Mouse (Mus musculus) heart, postnatal 36 days (tissue): ENCODE data around the gene Hoxa2. TPM values are rescaled to one million over a fixed set of nuclear protein-coding genes. Genes with fewer than 3 reads are reported as not detected.

Experiments
- DNase-seq, 2 experiments: peaks; one replicate each; pipeline ENCODE4 v3.0.0; 2021 to 2022
- intact Hi-C: fragments of 180-260 bp; cut with DNase I; formaldehyde crosslinking; loops from one replicate; pipeline ENCODE4 v1.15.1; 2025
- total RNA-seq, 2 experiments: library from RNA; stranded (reverse); gene quantifications; 2 replicates each; pipeline ENCODE4 v1.2.3; 2021

Gene Hoxa2
- total RNA-seq, result under 1 TPM in 1 of 2 experiments, not detected in 1; 0.62 TPM

- intact Hi-C loops, result loop anchor here (2.0 to 5.0 kb wide), 2 partner anchors 78 to 993 kb away; no protein-coding TSS in a partner anchor
- DNase-seq, result no peak
These were observed at the start of gene Hoxa2 for GRCm38 (mm10) chr6:52164626-52165440. TSS of gene Hoxa2 (minus strand) at chr6:52164831.

- DNase-seq, result no peak
- intact Hi-C loops, result no loop called here
These were observed 49.6 kb upstream of the Hoxa2 start for GRCm38 (mm10) chr6:52214271-52214670.

- peak in 1 of 2 experiments; percentile 55 for DNase-seq
- intact Hi-C loops, result no loop called here
These were observed 48.7 kb upstream of the Hoxa2 start, which contains the start of the genes Hoxa3 and Gm28308 for GRCm38 (mm10) chr6:52213119-52213986. TSS of gene Hoxa3 (minus strand) at chr6:52213336. TSS of gene Gm28308 (minus strand) at chr6:52213339.

GRCm38 (mm10) chr6:52212556-52213118, 48.0 kb upstream of the Hoxa2 start:
- intact Hi-C loops, result no loop called here
- DNase-seq, result no peak

GRCm38 (mm10) chr6:52211961-52212360, 47.3 kb upstream of the Hoxa2 start:
- intact Hi-C loops, result no loop called here
- DNase-seq, result no peak

GRCm38 (mm10) chr6:52211170-52211935, 46.7 kb upstream of the Hoxa2 start:
- DNase-seq, result peak; percentile 75 to 77
- intact Hi-C loops, result no loop called here

- intact Hi-C loops, result no loop called here
These were observed 45.0 kb upstream of the Hoxa2 start for GRCm38 (mm10) chr6:52209685-52210046.

GRCm38 (mm10) chr6:52208868-52209684, 44.4 kb upstream of the Hoxa2 start:
- DNase-seq, result no peak
- intact Hi-C loops, result no loop called here

More at GRCm38 (mm10) chr6:52209685-52210046, 45.0 kb upstream of the Hoxa2 start:
- DNase-seq, result no peak

- intact Hi-C loops, result no loop called here
- no peak for DNase-seq
These were observed 43.6 kb upstream of the Hoxa2 start, which contains the start of gene Hoxa6 for GRCm38 (mm10) chr6:52208072-52208867. TSS of gene Hoxa6 (minus strand) at chr6:52208722.

- intact Hi-C loops, result no loop called here
- DNase-seq, result no peak
These were observed 43.0 kb upstream of the Hoxa2 start for GRCm38 (mm10) chr6:52207684-52207976.

- no peak for DNase-seq
- intact Hi-C loops, result no loop called here
These were observed 42.5 kb upstream of the Hoxa2 start for GRCm38 (mm10) chr6:52206882-52207683.

GRCm38 (mm10) chr6:52205638-52206621, 41.3 kb upstream of the Hoxa2 start:
- DNase-seq, result no peak
- intact Hi-C loops, result loop anchor here (2.0 kb wide), 1 partner anchor 335 kb away; no protein-coding TSS in a partner anchor

- no peak for DNase-seq
- intact Hi-C loops, result loop anchor here (2.0 kb wide), 1 partner anchor 334 kb away; no protein-coding TSS in a partner anchor
These were observed 40.6 kb upstream of the Hoxa2 start for GRCm38 (mm10) chr6:52205221-52205620.

- DNase-seq, result peak in 1 of 2 experiments; percentile 75
- intact Hi-C loops, result loop anchor here (2.0 kb wide), 1 partner anchor 333 kb away; no protein-coding TSS in a partner anchor
These were observed 39.6 kb upstream of the Hoxa2 start, which contains the start of gene Hoxa5 for GRCm38 (mm10) chr6:52204050-52204752. TSS of gene Hoxa5 (minus strand) at chr6:52204587.

GRCm38 (mm10) chr6:52203371-52204049, 38.9 kb upstream of the Hoxa2 start:
- intact Hi-C loops, result loop anchor here (2.0 kb wide), 1 partner anchor 333 kb away; no protein-coding TSS in a partner anchor
- no peak for DNase-seq
